Comparison of ENCODE assay signal across 18 mouse cellular contexts in genomic region chr6:22344443-22344842, GRCm38 (mm10). TPM values are rescaled to one million over a fixed set of nuclear protein-coding genes. Genes with fewer than 3 reads are reported as not detected.
A peak's percentile ranks its signal among the peaks of the same experiment; 100 is the strongest.
DNase-seq lines count a peak whose midpoint lies in the region; ATAC-seq and TF ChIP-seq lines count a peak whose summit lies in the region.
"Had no signal": no experiment of that assay in that cellular context is flagged by ENCODE, and none has a peak within 500 bp of the region (broad histone marks: within the 10 kb centered on the region; RNA-seq: fewer than 3 reads in every experiment).

No protein-coding gene starts in this region.

- H3K4me2 ChIP-seq in heart, embryonic 14.5 days (ENCODE audit: low read length): peak overlapping the region; percentile 34; the same call in 1 of the 2 replicates
- H3K4me2 ChIP-seq in liver, embryonic 16.5 days (ENCODE audit: low read depth, low read length): peak overlapping the region; percentile 39
- H3K4me2 ChIP-seq in forebrain, postnatal 0 days (ENCODE audit: low read depth): no peak overlapping the region

- no peak overlapping the region for H3K9ac ChIP-seq in heart, embryonic 14.5 days (ENCODE audit: low read length)
- H3K9ac ChIP-seq in liver, embryonic 16.5 days (ENCODE audit: low read depth, low read length): no peak overlapping the region
- H3K9ac ChIP-seq in forebrain, postnatal 0 days: no peak overlapping the region

- 27% methylated on average over 6 of the region's 6 CpGs for WGBS in kidney, adult 2 months
- 30% methylated on average over 6 of the region's 6 CpGs for WGBS in heart, embryonic 14.5 days
- WGBS in liver, embryonic 16.5 days (ENCODE audit: insufficient replicate concordance): 45% methylated on average over 6 of the region's 6 CpGs
- 51% methylated on average over 6 of the region's 6 CpGs for WGBS in forebrain, postnatal 0 days

- no peaks in the 10 kb centered on the region for H3K27me3 ChIP-seq in kidney, adult 2 months (replicated peaks; ENCODE audit: control insufficient read depth, insufficient read depth, low read length)
- no peaks in the 10 kb centered on the region for H3K27me3 ChIP-seq in heart, embryonic 14.5 days (ENCODE audit: control insufficient read depth, insufficient read depth, low read length)
- H3K27me3 ChIP-seq in liver, embryonic 16.5 days (ENCODE audit: control insufficient read depth, insufficient read depth, low read depth, low read length): no peaks in the 10 kb centered on the region
- no peaks in the 10 kb centered on the region for H3K27me3 ChIP-seq in forebrain, postnatal 0 days (ENCODE audit: insufficient read depth, low read length)

- H3K4me3 ChIP-seq in kidney, adult 2 months (ENCODE audit: insufficient read depth, low read depth, low read length): no peak overlapping the region
- no peak overlapping the region for H3K4me3 ChIP-seq in heart, embryonic 14.5 days (ENCODE audit: control insufficient read depth in 1 of 2, insufficient read depth in 1 of 2, low read depth in 1 of 2, low read length in 2 of 2)
- H3K4me3 ChIP-seq in liver, embryonic 16.5 days (ENCODE audit: low read depth, low read length): no peak overlapping the region
- H3K4me3 ChIP-seq in forebrain, postnatal 0 days (ENCODE audit: low read depth, low read length): no peak overlapping the region

- no peaks in the 10 kb centered on the region for H3K36me3 ChIP-seq in kidney, adult 2 months (ENCODE audit: control insufficient read depth, insufficient read depth, low read length)
- H3K36me3 ChIP-seq in heart, embryonic 14.5 days (ENCODE audit: control insufficient read depth, insufficient read depth, low read length): peaks cover 6% of the 10 kb centered on the region; the same call in 1 of the 2 replicates
- H3K36me3 ChIP-seq in liver, embryonic 16.5 days (ENCODE audit: control insufficient read depth, insufficient read depth): no peaks in the 10 kb centered on the region
- H3K36me3 ChIP-seq in forebrain, postnatal 0 days (ENCODE audit: insufficient read depth): 0 out of 2 replicates have a peak, but pooled peaks cover 4% of the 10 kb centered on the region

- peak; percentile 13 for DNase-seq in embryo, embryonic 10 days (ENCODE audit: low spot score)
- no peak for DNase-seq in embryo, embryonic 10.5 days (ENCODE audit: low spot score)
- DNase-seq in kidney, adult 2 months: peak; percentile 28
- DNase-seq in kidney, adult 11 months: no peak
- DNase-seq in forebrain, postnatal 0 days: no peak
- no peak for DNase-seq in ovary, postnatal 10 days (ENCODE audit: low spot score)
- DNase-seq: cerebellum, adult 9-11 months; gastrocnemius, postnatal 10 days; kidney, postnatal 25 days; lung, adult 2 months; spleen, adult 18-20 months; thymus, postnatal 4 days had no signal

- no peaks in the 10 kb centered on the region for H3K9me3 ChIP-seq in heart, embryonic 14.5 days (ENCODE audit: control insufficient read depth, low read length)
- no peaks in the 10 kb centered on the region for H3K9me3 ChIP-seq in liver, embryonic 16.5 days (replicated peaks; ENCODE audit: control insufficient read depth, low read length)
- no peaks in the 10 kb centered on the region for H3K9me3 ChIP-seq in forebrain, postnatal 0 days (ENCODE audit: low read length)

- no peak for TF ChIP-seq POLR2A in kidney, adult 2 months (IDR thresholded peaks at IDR 0.05; ENCODE audit: low read depth, low read length)

- ATAC-seq in heart, embryonic 14.5 days (ENCODE audit: insufficient number of reproducible peaks, insufficient read depth, low FRiP score, low read depth): 0 out of 2 replicates have a peak, but pooled peaks have one; percentile 17
- no peak for ATAC-seq in liver, embryonic 16.5 days (ENCODE audit: low read depth)
- no peak for ATAC-seq in forebrain, postnatal 0 days
- ATAC-seq: forebrain, embryonic 16.5 days; hindbrain, postnatal 0 days had no signal

- H3K27ac ChIP-seq in kidney, adult 2 months (ENCODE audit: insufficient read depth, low read depth, low read length): no peak overlapping the region
- peak overlapping the region; percentile 56 to 65; a peak in 3 of 4 replicates for H3K27ac ChIP-seq in heart, embryonic 14.5 days (replicated peaks in 1 of 2; ENCODE audit: control insufficient read depth in 1 of 2, insufficient read depth in 1 of 2, low read depth in 2 of 2, low read length in 2 of 2)
- H3K27ac ChIP-seq in liver, embryonic 16.5 days (ENCODE audit: low read length): peak overlapping the region; percentile 61
- H3K27ac ChIP-seq in forebrain, postnatal 0 days (ENCODE audit: low read depth, low read length): no peak overlapping the region; the same call in 1 of the 2 replicates
- H3K27ac ChIP-seq: hindbrain, postnatal 0 days had no signal

- peaks cover 3% of the 10 kb centered on the region; the same call in 1 of the 2 replicates for H3K4me1 ChIP-seq in kidney, adult 2 months (ENCODE audit: control insufficient read depth, insufficient read depth, low read length)
- H3K4me1 ChIP-seq in heart, embryonic 14.5 days (ENCODE audit: control insufficient read depth in 2 of 2, insufficient read depth in 2 of 2, low read length in 2 of 2): peaks cover 13 to 32% of the 10 kb centered on the region in 2 experiments
- H3K4me1 ChIP-seq in liver, embryonic 16.5 days (ENCODE audit: control insufficient read depth, low read depth, low read length): peaks cover 19% of the 10 kb centered on the region
- no peaks in the 10 kb centered on the region for H3K4me1 ChIP-seq in forebrain, postnatal 0 days (ENCODE audit: insufficient read depth)

- no peak for TF ChIP-seq CTCF in kidney, adult 2 months (conservative IDR thresholded peaks at IDR 0.05; ENCODE audit: insufficient read depth, insufficient read length, low read depth, low read length)
- no peak for TF ChIP-seq CTCF in forebrain, postnatal 0 days (IDR thresholded peaks at IDR 0.05; ENCODE audit: low read depth)

RNA-seq across cellular contexts. Expression of gene Fam3c, which starts 11.6 kb away (rescaled TPM):
- 2.3 and 5.3 TPM in 2 replicates for polyA plus RNA-seq in kidney, adult 2 months (2012; rRNA removed)
- 47.5 and 49.6 TPM in 2 replicates for polyA plus RNA-seq in heart, embryonic 14.5 days (2014; fragmentation: Nextera tagmentation; extraction: Ambion mirVana)
- polyA plus RNA-seq in liver, embryonic 16.5 days (2015; fragmentation: Nextera tagmentation; extraction: Ambion mirVana): 18.5 and 19.9 TPM in 2 replicates
- total RNA-seq in forebrain, postnatal 0 days (2014; rRNA removed): 49.7 and 50.2 TPM in 2 replicates
- polyA plus RNA-seq in forebrain, postnatal 0 days (2015; fragmentation: Nextera tagmentation; extraction: Ambion mirVana): 73.9 and 98.9 TPM in 2 replicates

RNA-seq across cellular contexts. Expression of gene Wnt16, which starts 56.4 kb away (rescaled TPM):
- 1.4 TPM in 2 replicates for polyA plus RNA-seq in kidney, adult 2 months (2012; rRNA removed)
- 1.9 and 2.4 TPM in 2 replicates for polyA plus RNA-seq in heart, embryonic 14.5 days (2014; fragmentation: Nextera tagmentation; extraction: Ambion mirVana)
- not detected in 2 replicates for polyA plus RNA-seq in liver, embryonic 16.5 days (2015; fragmentation: Nextera tagmentation; extraction: Ambion mirVana)
- total RNA-seq in forebrain, postnatal 0 days (2014; rRNA removed): 1.1 TPM in 2 replicates
- polyA plus RNA-seq in forebrain, postnatal 0 days (2015; fragmentation: Nextera tagmentation; extraction: Ambion mirVana): 0.31 and 0.34 TPM in 2 replicates
- total RNA-seq: monocyte, adult 5-6 weeks had no signal
- polyA plus RNA-seq: testis, adult 2 months had no signal

Comparison
In these comparisons a context has a peak if more than half of its experiments do, and no peak if none do; other contexts are left out.
1. DNase-seq: peak in embryo, embryonic 10 days (single experiment) and kidney, adult 2 months (single experiment); none in embryo, embryonic 10.5 days (single experiment), kidney, adult 11 months (single experiment), forebrain, postnatal 0 days (single experiment) and ovary, postnatal 10 days (single experiment).
2. H3K27ac ChIP-seq: peak in heart, embryonic 14.5 days (2 of 2) and liver, embryonic 16.5 days (single experiment); none in kidney, adult 2 months (single experiment) and forebrain, postnatal 0 days (single experiment).